Mouse (Mus musculus): ENCODE measurements around the gene Tmem51.

DNA sequence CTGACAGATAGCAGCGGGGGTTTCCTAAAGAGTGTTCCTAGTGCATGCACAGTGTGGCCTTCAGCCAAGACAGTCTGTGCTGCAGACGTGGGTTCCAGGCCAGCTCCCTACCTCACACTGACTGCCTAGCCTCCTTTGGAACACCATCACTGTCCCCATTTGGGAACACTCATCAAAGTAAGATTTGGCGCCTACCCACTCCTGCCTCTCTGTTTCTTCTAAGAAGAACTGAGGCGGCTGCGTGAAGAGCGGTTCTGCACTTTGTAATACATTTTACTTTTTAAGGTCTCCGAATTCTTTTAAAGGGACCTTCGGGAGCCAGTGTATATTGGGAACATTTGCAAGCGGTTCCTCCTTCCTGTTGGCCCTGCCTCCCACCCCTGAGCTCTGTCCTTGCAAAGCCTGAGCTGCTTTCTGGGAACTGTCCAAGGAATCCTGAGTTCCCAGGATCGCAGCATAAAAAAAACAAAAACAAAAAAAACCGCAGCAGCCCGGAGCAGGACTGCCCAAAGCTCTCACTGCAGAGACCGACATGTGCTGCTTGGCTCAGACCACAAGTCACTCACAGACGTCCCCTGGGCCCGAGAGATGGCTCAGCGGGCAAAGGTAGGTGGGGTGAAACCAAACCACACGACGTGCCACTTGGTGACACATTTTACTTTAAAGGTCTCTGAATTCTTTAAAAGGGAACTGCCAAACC lies 6.4 kb downstream of the Tmem51 start:
- no peak for TF ChIP-seq CTCF (IDR thresholded peaks at IDR 0.05; ENCODE audit: low read depth, low read length)
- TF ChIP-seq POLR2A (IDR thresholded peaks at IDR 0.05; ENCODE audit: extremely low read depth, insufficient read depth, low read length): no peak
